Mouse (Mus musculus) testis, adult 2 months (tissue): ENCODE measurements around the gene Supv3l1.
"Not testable (repeated sequence)": the region's sequence is repeated elsewhere in the genome, so short reads cannot be mapped to it uniquely, and the experiment has no call there.

Experiments
- CTCF ChIP-seq: fragments of 200-500 bp; IDR thresholded peaks from 2 replicates; pipeline ENCODE4 v1.5.1; 2012; ENCODE audit warnings: low read depth, mild to moderate bottlenecking, inconsistent platforms, low read length, moderate library complexity; ENCODE audit not compliant: control insufficient read depth, insufficient read depth, insufficient replicate concordance
- POLR2A ChIP-seq: fragments of 200-500 bp; IDR thresholded peaks from 2 replicates; pipeline ENCODE4 v1.6.1; 2012; ENCODE audit warnings: low read depth, mild to moderate bottlenecking, inconsistent platforms, low read length, moderate library complexity; ENCODE audit not compliant: control insufficient read depth

DNA sequence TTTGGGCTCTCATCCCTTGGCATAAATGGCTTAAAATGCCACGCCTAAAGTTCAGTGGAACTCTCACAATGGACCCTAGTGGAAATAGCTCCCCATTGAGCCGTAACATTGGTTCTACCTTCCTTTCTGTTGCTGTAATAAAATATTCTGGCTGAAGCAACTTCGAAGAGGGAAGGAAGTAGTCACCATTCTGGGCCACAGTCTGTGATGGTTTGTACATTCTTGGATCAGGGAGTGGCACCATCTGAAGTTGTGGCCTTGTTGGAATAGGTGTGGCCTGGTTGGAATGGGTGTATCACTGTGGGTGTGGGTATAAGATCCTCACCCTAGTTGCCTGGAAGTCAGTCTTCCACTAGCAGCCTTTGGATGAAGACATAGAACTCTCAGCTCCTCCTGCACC, 42.1 kb upstream of the Supv3l1 start:
- not testable (repeated sequence) for TF ChIP-seq CTCF, POLR2A
